Mouse (Mus musculus): Measurements from ENCODE around the gene Alb. TPM values are rescaled to one million over a fixed set of nuclear protein-coding genes. Genes with fewer than 3 reads are reported as not detected.

Gene Alb
- polyA plus RNA-seq, 1 experiment from 2014 or later, result 4,949 TPM

- no peak for ATAC-seq (ENCODE audit: insufficient read depth)
- no peaks in the 10 kb centered on the region for H3K4me1 ChIP-seq (replicated peaks)
- H3K27me3 ChIP-seq, result no peaks in the 10 kb centered on the region
- H3K36me3 ChIP-seq (replicated peaks), result no peaks in the 10 kb centered on the region
- peak overlapping the region; percentile 11; the same call in 1 of the 2 replicates for H3K4me3 ChIP-seq (replicated peaks)
- 47% methylated on average over 9 of the region's 9 CpGs for WGBS (ENCODE audit: insufficient replicate concordance)
- no peaks in the 10 kb centered on the region for H3K9me3 ChIP-seq (replicated peaks)
- no peak overlapping the region for H3K27ac ChIP-seq (replicated peaks)
- H3K4me2 ChIP-seq, result peak overlapping the region; percentile 30
- no peak overlapping the region for H3K9ac ChIP-seq
These were observed 31.7 kb downstream of the Alb start for GRCm38 (mm10) chr5:90492440-90492839.

GRCm38 (mm10) chr5:90494308-90494707, 33.6 kb downstream of the Alb start:
- H3K4me2 ChIP-seq, result no peak overlapping the region
- ATAC-seq (ENCODE audit: insufficient read depth), result peak; percentile 38
- H3K27ac ChIP-seq (replicated peaks), result no peak overlapping the region
- H3K4me3 ChIP-seq (replicated peaks), result no peak overlapping the region
- no peak overlapping the region for H3K9ac ChIP-seq
- no peaks in the 10 kb centered on the region for H3K27me3 ChIP-seq
- H3K9me3 ChIP-seq (replicated peaks), result no peaks in the 10 kb centered on the region
- no peaks in the 10 kb centered on the region for H3K36me3 ChIP-seq (replicated peaks)
- H3K4me1 ChIP-seq (replicated peaks), result no peaks in the 10 kb centered on the region
- WGBS (ENCODE audit: insufficient replicate concordance), result 67% methylated on average over 4 of the region's 4 CpGs

DNA sequence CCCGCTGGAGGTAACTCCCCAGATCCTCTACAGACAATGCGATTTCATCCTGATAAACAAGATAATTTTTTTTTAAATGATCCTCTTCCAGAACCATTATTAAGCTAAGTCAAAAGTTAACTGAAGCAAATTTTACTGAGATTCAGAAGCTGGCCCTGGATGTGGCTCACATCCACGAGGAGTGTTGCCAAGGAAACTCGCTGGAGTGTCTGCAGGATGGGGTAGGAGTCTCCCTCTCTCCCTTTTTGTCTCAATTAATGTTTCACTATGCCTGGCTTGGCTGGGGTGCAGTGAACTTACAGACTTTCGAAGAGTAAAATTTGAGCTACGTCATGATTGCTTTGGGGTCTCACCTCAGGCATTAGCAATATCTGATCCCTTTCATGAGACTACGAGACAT, 38.8 kb downstream of the Alb start:
- H3K4me1 ChIP-seq (replicated peaks), result no peaks in the 10 kb centered on the region

GRCm38 (mm10) chr5:90500714-90501113, 40.0 kb downstream of the Alb start:
- 2% methylated on average over 6 of the region's 6 CpGs for WGBS (ENCODE audit: insufficient replicate concordance)
- Histone ChIP-seq H3K27ac (replicated peaks) (no peak overlapping the region), H3K9ac (no peak overlapping the region), H3K27me3 (no peaks in the 10 kb centered on the region), H3K9me3 (replicated peaks) (no peaks in the 10 kb centered on the region), H3K4me1 (replicated peaks) (no peaks in the 10 kb centered on the region), H3K4me3 (replicated peaks) (no peak overlapping the region), H3K36me3 (replicated peaks) (no peaks in the 10 kb centered on the region), H3K4me2 (no peak overlapping the region)
- ATAC-seq (ENCODE audit: insufficient read depth), result no peak

More for the DNA sequence above, 38.8 kb downstream of the Alb start:
- Histone ChIP-seq H3K27me3 (no peaks in the 10 kb centered on the region), H3K9me3 (replicated peaks) (no peaks in the 10 kb centered on the region), H3K4me3 (replicated peaks) (no peak overlapping the region), H3K36me3 (replicated peaks) (no peaks in the 10 kb centered on the region), H3K4me2 (no peak overlapping the region), H3K9ac (no peak overlapping the region), H3K27ac (replicated peaks) (no peak overlapping the region)
- ATAC-seq (ENCODE audit: insufficient read depth), result no peak
- 58% methylated on average over 7 of the region's 7 CpGs for WGBS (ENCODE audit: insufficient replicate concordance)

DNA sequence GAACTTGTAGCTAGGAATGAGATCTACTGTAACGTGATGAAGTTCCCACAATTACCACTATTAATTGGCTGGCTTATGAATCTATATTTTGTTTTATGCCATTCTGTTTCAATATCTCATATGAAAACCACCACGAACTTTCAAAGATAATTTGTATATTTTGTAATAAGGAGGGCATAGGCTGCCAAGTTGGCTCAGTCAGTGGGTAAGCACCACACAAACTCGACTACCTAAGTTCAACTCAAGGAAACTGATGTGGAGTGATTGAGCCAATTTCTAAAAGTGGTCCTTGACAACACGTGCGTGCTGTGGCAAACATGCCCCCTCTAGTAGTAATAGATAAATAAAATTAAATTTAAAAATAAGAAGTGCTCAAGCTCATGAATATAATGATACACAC, 41.1 kb downstream of the Alb start:
- H3K27me3 ChIP-seq, result no peaks in the 10 kb centered on the region
- no peaks in the 10 kb centered on the region for H3K4me1 ChIP-seq (replicated peaks)
- 54% methylated on average over 5 of the region's 5 CpGs for WGBS (ENCODE audit: insufficient replicate concordance)
- no peak for ATAC-seq (ENCODE audit: insufficient read depth)
- H3K4me2 ChIP-seq, result no peak overlapping the region
- H3K27ac ChIP-seq (replicated peaks), result no peak overlapping the region
- H3K9ac ChIP-seq, result no peak overlapping the region
- H3K4me3 ChIP-seq (replicated peaks), result no peak overlapping the region
- H3K36me3 ChIP-seq (replicated peaks), result no peaks in the 10 kb centered on the region
- H3K9me3 ChIP-seq (replicated peaks), result no peaks in the 10 kb centered on the region

GRCm38 (mm10) chr5:90504742-90505141, 44.0 kb downstream of the Alb start:
- Histone ChIP-seq H3K36me3 (replicated peaks) (no peaks in the 10 kb centered on the region), H3K4me3 (replicated peaks) (no peak overlapping the region), H3K4me1 (replicated peaks) (no peaks in the 10 kb centered on the region), H3K27ac (replicated peaks) (no peak overlapping the region), H3K9me3 (replicated peaks) (no peaks in the 10 kb centered on the region), H3K4me2 (no peak overlapping the region), H3K27me3 (no peaks in the 10 kb centered on the region), H3K9ac (no peak overlapping the region)
- 35% methylated on average over 11 of the region's 11 CpGs for WGBS (ENCODE audit: insufficient replicate concordance)
- no peak for ATAC-seq (ENCODE audit: insufficient read depth)

GRCm38 (mm10) chr5:90506507-90506906, 45.8 kb downstream of the Alb start:
- Histone ChIP-seq H3K4me2 (no peak overlapping the region), H3K36me3 (replicated peaks) (no peaks in the 10 kb centered on the region), H3K27me3 (no peaks in the 10 kb centered on the region), H3K4me3 (replicated peaks) (no peak overlapping the region), H3K27ac (replicated peaks) (no peak overlapping the region), H3K9me3 (replicated peaks) (no peaks in the 10 kb centered on the region), H3K9ac (no peak overlapping the region), H3K4me1 (replicated peaks) (no peaks in the 10 kb centered on the region)
- 58% methylated on average over 2 of the region's 2 CpGs for WGBS (ENCODE audit: insufficient replicate concordance)
- no peak for ATAC-seq (ENCODE audit: insufficient read depth)

DNA sequence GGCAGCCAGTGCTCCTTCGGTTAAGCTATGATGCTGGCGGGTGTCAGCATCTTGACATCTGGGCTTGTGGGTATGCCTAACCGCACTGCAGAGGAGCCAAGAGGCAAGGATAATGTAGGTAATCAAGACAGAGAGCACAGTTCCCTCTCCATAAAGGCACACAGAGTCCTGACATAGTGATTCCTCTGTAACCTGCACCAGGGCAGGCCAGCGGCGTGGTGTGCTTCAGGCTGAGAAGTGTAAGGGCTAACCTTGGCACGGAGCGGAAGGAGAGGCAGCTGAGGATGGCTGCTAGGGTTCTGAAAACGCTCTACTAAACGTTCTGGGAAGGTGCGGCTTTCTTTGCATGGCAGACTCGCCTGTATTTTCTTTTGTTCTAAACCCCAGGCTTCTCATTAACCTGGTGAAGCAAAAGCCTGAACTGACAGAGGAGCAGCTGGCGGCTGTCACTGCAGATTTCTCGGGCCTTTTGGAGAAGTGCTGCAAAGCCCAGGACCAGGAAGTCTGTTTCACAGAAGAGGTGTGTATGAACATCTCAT, 46.8 kb downstream of the Alb start:
- H3K9me3 ChIP-seq (replicated peaks), result no peaks in the 10 kb centered on the region
- no peaks in the 10 kb centered on the region for H3K27me3 ChIP-seq
- 54% methylated on average over 13 of the region's 13 CpGs for WGBS (ENCODE audit: insufficient replicate concordance)
- no peak overlapping the region for H3K27ac ChIP-seq (replicated peaks)
- H3K9ac ChIP-seq, result no peak overlapping the region
- H3K4me2 ChIP-seq, result no peak overlapping the region
- no peaks in the 10 kb centered on the region for H3K36me3 ChIP-seq (replicated peaks)
- no peak overlapping the region for H3K4me3 ChIP-seq (replicated peaks)
- no peaks in the 10 kb centered on the region for H3K4me1 ChIP-seq (replicated peaks)
- no peak for ATAC-seq (ENCODE audit: insufficient read depth)

GRCm38 (mm10) chr5:90509828-90510592, 49.3 kb downstream of the Alb start:
- H3K4me1 ChIP-seq (replicated peaks), result no peaks in the 10 kb centered on the region
- peak; percentile 56 for ATAC-seq (ENCODE audit: insufficient read depth)
- H3K9me3 ChIP-seq (replicated peaks), result no peaks in the 10 kb centered on the region
- H3K9ac ChIP-seq, result no peak overlapping the region
- 65% methylated on average over 5 of the region's 5 CpGs for WGBS (ENCODE audit: insufficient replicate concordance)
- H3K4me3 ChIP-seq (replicated peaks), result no peak overlapping the region
- no peak overlapping the region for H3K4me2 ChIP-seq
- no peaks in the 10 kb centered on the region for H3K36me3 ChIP-seq (replicated peaks)
- H3K27me3 ChIP-seq, result no peaks in the 10 kb centered on the region
- no peak overlapping the region for H3K27ac ChIP-seq (replicated peaks)

GRCm38 (mm10) chr5:90512288-90512955, 51.7 kb downstream of the Alb start:
- no peaks in the 10 kb centered on the region for H3K9me3 ChIP-seq (replicated peaks)
- H3K9ac ChIP-seq, result no peak overlapping the region
- 58% methylated on average over 6 of the region's 6 CpGs for WGBS (ENCODE audit: insufficient replicate concordance)
- no peaks in the 10 kb centered on the region for H3K27me3 ChIP-seq
- H3K36me3 ChIP-seq (replicated peaks), result no peaks in the 10 kb centered on the region
- no peak overlapping the region for H3K4me2 ChIP-seq
- no peak overlapping the region for H3K4me3 ChIP-seq (replicated peaks)
- H3K27ac ChIP-seq (replicated peaks), result no peak overlapping the region
- no peak for ATAC-seq (ENCODE audit: insufficient read depth)
- no peaks in the 10 kb centered on the region for H3K4me1 ChIP-seq (replicated peaks)

DNA sequence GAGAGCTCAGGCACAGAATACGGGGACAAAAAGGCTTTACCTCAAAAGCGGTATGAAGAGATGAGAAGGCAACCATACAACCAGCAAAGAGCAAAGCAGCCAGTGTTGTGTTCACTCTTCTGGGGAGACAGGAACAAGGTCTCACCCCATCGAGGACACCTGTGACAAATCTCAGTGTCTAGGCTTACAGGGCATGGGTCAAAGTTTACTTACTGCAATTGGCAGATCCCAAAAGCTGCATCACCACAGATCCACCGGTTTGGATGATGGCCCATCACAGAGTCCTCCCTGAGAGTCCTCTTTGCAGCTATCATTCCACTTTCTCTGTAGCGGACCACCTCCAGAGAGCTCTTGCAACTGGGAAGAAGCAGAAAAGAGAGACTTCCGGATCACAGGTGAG, 54.9 kb downstream of the Alb start:
- no peak overlapping the region for H3K27ac ChIP-seq (replicated peaks)
- 65% methylated on average over 6 of the region's 6 CpGs for WGBS (ENCODE audit: insufficient replicate concordance)
- H3K36me3 ChIP-seq (replicated peaks), result no peaks in the 10 kb centered on the region
- ATAC-seq (ENCODE audit: insufficient read depth), result no peak
- H3K9ac ChIP-seq, result no peak overlapping the region
- H3K27me3 ChIP-seq, result no peaks in the 10 kb centered on the region
- H3K4me3 ChIP-seq (replicated peaks), result no peak overlapping the region
- no peaks in the 10 kb centered on the region for H3K9me3 ChIP-seq (replicated peaks)
- H3K4me1 ChIP-seq (replicated peaks), result no peaks in the 10 kb centered on the region
- no peak overlapping the region for H3K4me2 ChIP-seq

Measured in liver, embryonic 15.5 days (tissue).